Mouse (Mus musculus) CD4-positive, CD25-positive, alpha-beta regulatory T cell, adult 9 weeks (primary cell): ENCODE results near the gene Nptx1. TPM values are rescaled to one million over a fixed set of nuclear protein-coding genes. Genes with fewer than 3 reads are reported as not detected.

Experiments
- polyA plus RNA-seq: library from polyadenylated mRNA; unstranded; fragments of 100-300 nt; shearing (Covaris generic); gene quantifications from one replicate; pipeline ENCODE4 v1.2.1, GENCODE M21; 2017

Nptx1 gene
- not detected for polyA plus RNA-seq

GRCm38 (mm10) chr11:119547183-119547921 lies at the start of gene Nptx1:
Gene Nptx1, minus strand, starts transcription at chr11:119547753.

GRCm38 (mm10) chr11:119490861-119491689 lies 56.5 kb downstream of the Nptx1 start, which contains the start of gene Endov:
Gene Endov, plus strand, starts transcription at chr11:119491347.

Other genes starting within 250 kb of the Nptx1 start
- gene Eif4a3, start 247.7 kb downstream of the Nptx1 start, polyA plus RNA-seq, result 311 TPM
- gene Card14, start 240.0 kb downstream of the Nptx1 start, polyA plus RNA-seq, result not detected
- 28.7 TPM for gene Sgsh, start 192.2 kb downstream of the Nptx1 start, polyA plus RNA-seq
- gene Slc26a11, start 192.2 kb downstream of the Nptx1 start, polyA plus RNA-seq, result 21.9 TPM
- 24.0 TPM for gene Rnf213, start 154.7 kb downstream of the Nptx1 start, polyA plus RNA-seq
- 34.9 TPM for gene Endov, start 56.4 kb downstream of the Nptx1 start, polyA plus RNA-seq
- 11.0 TPM for gene Rptor, start 55.2 kb upstream of the Nptx1 start, polyA plus RNA-seq